Mouse (Mus musculus) heart, postnatal 0 days (tissue): ENCODE measurements at regions not wholly inside any gene's neighbourhood (a gene's known extent, or its start where the extent isn't known, plus 50 kb on each side); places are given as distances from the start of the nearest gene placed in this dataset.

Experiments
- ATAC-seq: fragments of 200-750 bp; cut with Nextera tagmentation; 2 replicates; pipeline ENCODE4 v1.8.0; 2017; ENCODE audit warnings: low read depth, moderate number of reproducible peaks, moderate library complexity; ENCODE audit not compliant: insufficient read depth
- DNase-seq: peaks from one replicate; pipeline ENCODE4 v3.0.0-alpha.2; 2016; ENCODE audit warnings: low spot score
- H3K27ac ChIP-seq: fragments of 300-500 bp; sonication (generic); 2 replicates; pipeline ENCODE4 v1.5.1; 2014; ENCODE audit warnings: low read depth, mild to moderate bottlenecking
- H3K27me3 ChIP-seq: fragments of 300-500 bp; sonication (generic); 2 replicates; pipeline ENCODE4 v1.6.1; 2014; ENCODE audit warnings: low read length, mixed read lengths; ENCODE audit not compliant: control insufficient read depth, insufficient read depth
- H3K36me3 ChIP-seq: fragments of 300-500 bp; sonication (generic); replicated peaks from 2 replicates; pipeline ENCODE4 v1.6.1; 2014; ENCODE audit warnings: low read length, mixed read lengths; ENCODE audit not compliant: control insufficient read depth, insufficient read depth
- H3K4me1 ChIP-seq: fragments of 300-500 bp; sonication (generic); 2 replicates; pipeline ENCODE4 v1.6.1; 2014; ENCODE audit warnings: antibody characterized with exemption; ENCODE audit not compliant: control insufficient read depth, insufficient read depth
- H3K4me2 ChIP-seq: fragments of 300-500 bp; sonication (generic); 2 replicates; pipeline ENCODE4 v1.6.1; 2014; ENCODE audit warnings: low read depth, mild to moderate bottlenecking, low read length, moderate library complexity
- H3K4me3 ChIP-seq: fragments of 300-500 bp; sonication (generic); 2 replicates; pipeline ENCODE4 v1.5.1; 2014; ENCODE audit warnings: low read depth, low read length
- H3K9ac ChIP-seq: fragments of 300-500 bp; sonication (generic); replicated peaks from 2 replicates; pipeline ENCODE4 v1.6.1; 2014; ENCODE audit warnings: low read depth, low read length, mixed read lengths
- H3K9me3 ChIP-seq: fragments of 300-500 bp; sonication (generic); replicated peaks from 2 replicates; pipeline ENCODE4 v1.6.1; 2016; ENCODE audit warnings: low read length; ENCODE audit not compliant: control insufficient read depth
- CTCF ChIP-seq: IDR thresholded peaks from 2 replicates; pipeline ENCODE4 v1.5.1; 2016; ENCODE audit warnings: antibody characterized with exemption, control low read depth, low read depth
- EP300 ChIP-seq: IDR thresholded peaks from 2 replicates; pipeline ENCODE4 v1.6.1; 2016; ENCODE audit warnings: antibody characterized with exemption, low read depth
- WGBS: fragments of 180-500 bp; shearing (Covaris S2); extraction: QIAGEN DNeasy Blood & Tissue Kit; methylation state at CpG from one replicate; pipeline ENCODE4 v1.1.7; 2014; 5-methylcytosine and 5-hydroxymethylcytosine counted together

GRCm38 (mm10) chr1:23279827-23280226, 117.7 kb downstream of the Ogfrl1 start:
- H3K36me3 ChIP-seq: peaks cover 14% of the 10 kb centered on the region
- no peaks in the 10 kb centered on the region for H3K9me3 ChIP-seq
- H3K4me2 ChIP-seq: no peak overlapping the region
- H3K9ac ChIP-seq: no peak overlapping the region
- no peaks in the 10 kb centered on the region for H3K27me3 ChIP-seq
- DNase-seq (peak; percentile 76), ATAC-seq (peak; percentile 84)
- no peak overlapping the region for H3K4me3 ChIP-seq
- H3K4me1 ChIP-seq: peaks cover 11% of the 10 kb centered on the region; the same call in 1 of the 2 replicates
- H3K27ac ChIP-seq: 0 out of 2 replicates have a peak overlapping the region, but pooled peaks have one; percentile 73
- TF ChIP-seq EP300 (peak; percentile 82; the same call in 1 of the 2 replicates), CTCF (no peak)
- 64% methylated on average over 2 of the region's 2 CpGs for WGBS

- no peaks in the 10 kb centered on the region for H3K27me3 ChIP-seq
- H3K4me2 ChIP-seq: peak overlapping the region; percentile 55
- H3K9ac ChIP-seq: no peak overlapping the region
- WGBS: 13% methylated on average over 6 of the region's 6 CpGs
- DNase-seq (no peak), ATAC-seq (no peak)
- peak overlapping the region; percentile 90 for H3K27ac ChIP-seq
- no peaks in the 10 kb centered on the region for H3K9me3 ChIP-seq
- peak overlapping the region; percentile 34 for H3K4me3 ChIP-seq
- peaks cover 12% of the 10 kb centered on the region; the same call in 1 of the 2 replicates for H3K36me3 ChIP-seq
- no peak for TF ChIP-seq CTCF
- no peak for TF ChIP-seq EP300
- H3K4me1 ChIP-seq: peaks cover 28% of the 10 kb centered on the region
These were observed 125.5 kb downstream of the Ogfrl1 start for GRCm38 (mm10) chr1:23272077-23272476.

- Histone ChIP-seq H3K36me3 (peaks cover 12% of the 10 kb centered on the region; the same call in 1 of the 2 replicates), H3K9ac (peak overlapping the region; percentile 27; the same call in 1 of the 2 replicates), H3K4me2 (peak overlapping the region; percentile 55), H3K27ac (peak overlapping the region; percentile 90), H3K4me3 (peak overlapping the region; percentile 34), H3K27me3 (no peaks in the 10 kb centered on the region), H3K9me3 (no peaks in the 10 kb centered on the region), H3K4me1 (peaks cover 28% of the 10 kb centered on the region)
- ATAC-seq (peak; percentile 93), DNase-seq (peak; percentile 82)
- WGBS: 12% methylated on average over 6 of the region's 6 CpGs
- TF ChIP-seq EP300 (peak; percentile 45; the same call in 1 of the 2 replicates), CTCF (no peak)
These were observed 126.4 kb downstream of the Ogfrl1 start for GRCm38 (mm10) chr1:23270910-23271822.

GRCm38 (mm10) chr1:23268062-23268461, 129.5 kb downstream of the Ogfrl1 start:
- Histone ChIP-seq H3K27me3 (no peaks in the 10 kb centered on the region), H3K27ac (0 out of 2 replicates have a peak overlapping the region, but pooled peaks have one; percentile 4), H3K4me3 (no peak overlapping the region), H3K9ac (no peak overlapping the region), H3K4me1 (peaks cover 27% of the 10 kb centered on the region), H3K36me3 (peaks cover 7% of the 10 kb centered on the region; the same call in 1 of the 2 replicates), H3K9me3 (no peaks in the 10 kb centered on the region), H3K4me2 (no peak overlapping the region)
- ATAC-seq (no peak), DNase-seq (no peak)
- no peak for TF ChIP-seq CTCF
- TF ChIP-seq EP300: no peak

- ATAC-seq (no peak), DNase-seq (no peak)
- H3K9ac ChIP-seq: no peak overlapping the region
- H3K9me3 ChIP-seq: no peaks in the 10 kb centered on the region
- H3K27ac ChIP-seq: no peak overlapping the region
- no peak overlapping the region for H3K4me2 ChIP-seq
- TF ChIP-seq CTCF: no peak
- TF ChIP-seq EP300: no peak
- H3K27me3 ChIP-seq: no peaks in the 10 kb centered on the region
- H3K4me3 ChIP-seq: no peak overlapping the region
- H3K36me3 ChIP-seq: peaks cover 7% of the 10 kb centered on the region; the same call in 1 of the 2 replicates
- H3K4me1 ChIP-seq: peaks cover 24% of the 10 kb centered on the region
- WGBS: 63% methylated on average over 3 of the region's 3 CpGs
These were observed 131.9 kb downstream of the Ogfrl1 start for GRCm38 (mm10) chr1:23265556-23266232.
